Mouse (Mus musculus) T-cell, adult 2 months (primary cell): ENCODE data around the gene Iapp.
"Not testable (repeated sequence)": the region's sequence is repeated elsewhere in the genome, so short reads cannot be mapped to it uniquely, and the experiment has no call there.

Experiments used
- DNase-seq: peaks from one replicate; pipeline ENCODE4 v3.0.0; 2022; ENCODE audit warnings: low spot score

Gene Iapp

GRCm38 (mm10) chr6:142298098-142298497 is at the start of gene Iapp:
Iapp (plus strand) TSS chr6:142298423.
- DNase-seq: no peak

DNA sequence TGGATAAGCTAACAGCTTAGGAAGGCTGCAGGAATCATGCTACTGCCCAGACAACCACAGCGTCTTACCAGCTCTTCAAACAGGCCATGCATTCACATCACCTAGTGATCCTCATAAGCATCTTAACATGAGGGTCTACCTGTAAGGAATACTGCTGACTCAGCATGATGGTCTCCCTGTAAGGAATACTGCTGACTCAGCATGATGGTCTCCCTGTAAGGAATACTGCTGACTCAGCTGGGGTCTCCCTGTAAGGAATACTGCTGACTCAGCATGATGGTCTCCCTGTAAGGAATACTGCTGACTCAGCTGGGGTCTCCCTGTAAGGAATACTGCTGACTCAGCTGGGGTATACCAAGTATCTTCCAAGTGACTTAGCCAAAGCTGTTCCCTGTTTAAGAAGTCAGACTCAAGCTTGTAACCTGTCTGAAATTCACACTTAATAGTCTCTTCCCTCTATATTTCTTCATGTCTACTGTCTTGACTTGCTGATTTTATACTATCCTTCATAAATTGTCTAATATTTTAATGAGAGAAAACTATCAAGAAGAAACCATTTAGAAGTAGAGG is 47.4 kb upstream of the Iapp start:
- not testable (repeated sequence) for DNase-seq

GRCm38 (mm10) chr6:142275721-142276442 is 22.3 kb upstream of the Iapp start:
- no peak for DNase-seq

- DNase-seq: no peak
Measured at GRCm38 (mm10) chr6:142289413-142290118, 8.7 kb upstream of the Iapp start.

DNA sequence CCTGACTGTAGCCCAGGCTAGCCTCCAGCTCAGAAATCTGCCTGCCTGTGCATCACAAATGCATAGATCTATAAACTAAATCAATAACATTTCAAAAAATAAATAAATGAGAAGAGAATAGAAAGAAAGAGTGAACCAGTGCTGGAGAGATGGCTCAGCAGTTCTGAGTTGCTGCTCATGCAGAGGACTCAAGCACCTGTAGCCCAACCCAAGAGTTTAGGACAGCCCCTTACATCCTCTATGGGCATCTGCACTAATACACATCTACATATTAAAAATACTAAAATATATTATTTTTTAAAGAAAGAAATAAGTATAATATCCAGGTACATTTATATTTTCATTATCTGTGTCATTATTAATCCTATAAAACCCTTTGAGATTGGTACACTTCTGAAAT is 6.9 kb downstream of the Iapp start:
- DNase-seq: no peak

DNA sequence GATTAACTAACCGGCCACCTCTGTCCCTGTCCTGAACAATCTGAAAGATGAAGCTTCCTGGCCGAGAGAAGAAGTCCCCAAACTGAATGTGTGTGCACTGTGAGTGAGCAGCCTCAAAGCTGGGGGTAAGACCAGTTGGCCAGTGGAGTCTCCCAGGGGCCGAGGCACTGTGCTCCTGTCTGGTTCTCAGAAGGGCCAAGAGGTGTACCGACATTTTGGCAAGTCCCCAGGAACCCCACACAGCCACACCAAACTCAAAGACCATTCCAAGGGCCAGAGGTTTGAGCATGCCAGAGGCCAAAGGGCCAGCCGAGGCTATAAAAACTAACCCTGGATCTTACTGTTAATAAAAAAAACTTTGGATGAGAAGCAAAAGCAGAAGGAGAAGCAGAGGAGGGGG is 16.1 kb downstream of the Iapp start:
- DNase-seq: no peak

- no peak for DNase-seq
Measured at GRCm38 (mm10) chr6:142317106-142317505, 18.9 kb downstream of the Iapp start.

GRCm38 (mm10) chr6:142322881-142323280 is 24.7 kb downstream of the Iapp start, which contains the start of gene Slco1a5:
Slco1a5 (minus strand) TSS chr6:142322981.
- no peak for DNase-seq

- no peak for DNase-seq
Measured at GRCm38 (mm10) chr6:142326598-142326997, 28.4 kb downstream of the Iapp start.

DNA sequence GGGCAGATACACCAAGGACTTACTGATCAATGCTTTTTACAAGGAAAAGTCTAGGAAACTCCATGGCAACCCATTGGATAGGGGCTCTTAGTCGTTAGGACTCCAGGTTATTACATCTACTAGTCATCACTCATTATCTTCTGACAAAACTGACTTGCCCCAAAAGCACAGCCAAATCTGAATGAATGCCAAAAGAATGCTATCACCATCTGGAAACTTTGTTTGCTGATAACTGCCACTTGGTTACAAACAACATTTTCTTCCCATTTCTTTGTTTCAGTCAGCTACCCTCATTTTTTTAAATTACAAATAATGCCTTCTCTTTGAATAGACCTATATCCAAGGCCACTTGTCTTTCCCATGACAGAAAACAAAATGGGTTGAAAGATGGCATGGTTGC is 31.0 kb downstream of the Iapp start:
- DNase-seq: no peak

DNA sequence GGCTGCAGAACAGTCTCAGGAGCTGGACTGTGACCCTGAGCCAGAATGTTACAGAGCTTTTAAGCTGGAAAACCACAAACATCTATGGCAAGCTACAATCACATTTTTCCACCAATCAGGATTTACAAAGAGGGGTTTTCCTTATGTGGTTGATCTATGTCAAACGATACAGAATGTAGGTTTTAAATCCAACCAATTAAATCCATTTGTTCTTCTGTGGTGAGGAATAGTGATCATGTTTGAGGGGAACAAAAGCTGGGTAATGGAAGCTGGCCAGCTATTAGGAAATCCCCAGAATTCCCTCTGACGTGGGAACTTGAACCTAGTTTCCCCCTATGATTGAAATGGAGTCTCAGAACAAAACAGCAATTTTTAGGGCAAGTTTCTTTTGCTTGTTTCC is 40.7 kb downstream of the Iapp start:
- DNase-seq: no peak

GRCm38 (mm10) chr6:142339576-142339975 is 41.4 kb downstream of the Iapp start:
- DNase-seq: no peak

DNA sequence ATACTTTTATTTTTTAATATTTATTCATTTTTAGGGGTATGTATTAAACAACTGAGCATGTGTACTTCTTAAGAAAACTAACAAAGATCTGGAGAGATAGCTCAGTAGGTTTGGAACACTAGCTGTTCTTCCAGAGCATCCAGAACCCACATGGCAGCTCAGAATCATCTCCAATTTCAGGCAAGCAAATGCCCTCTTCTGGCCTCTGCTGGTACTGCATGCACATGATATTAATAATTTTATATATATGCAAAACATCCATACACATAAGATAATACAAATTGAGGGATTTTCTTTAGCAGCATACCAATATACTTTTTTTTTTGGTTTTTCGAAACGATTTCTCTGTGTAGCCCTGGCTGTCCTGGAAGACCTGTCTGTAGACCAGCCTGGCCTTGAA is 45.3 kb downstream of the Iapp start:
- DNase-seq: peak; percentile 37

GRCm38 (mm10) chr6:142345440-142346038 is 47.3 kb downstream of the Iapp start, which contains the start of gene Pyroxd1:
Pyroxd1 (plus strand) TSS chr6:142345654.
- DNase-seq: peak; percentile 87

DNA sequence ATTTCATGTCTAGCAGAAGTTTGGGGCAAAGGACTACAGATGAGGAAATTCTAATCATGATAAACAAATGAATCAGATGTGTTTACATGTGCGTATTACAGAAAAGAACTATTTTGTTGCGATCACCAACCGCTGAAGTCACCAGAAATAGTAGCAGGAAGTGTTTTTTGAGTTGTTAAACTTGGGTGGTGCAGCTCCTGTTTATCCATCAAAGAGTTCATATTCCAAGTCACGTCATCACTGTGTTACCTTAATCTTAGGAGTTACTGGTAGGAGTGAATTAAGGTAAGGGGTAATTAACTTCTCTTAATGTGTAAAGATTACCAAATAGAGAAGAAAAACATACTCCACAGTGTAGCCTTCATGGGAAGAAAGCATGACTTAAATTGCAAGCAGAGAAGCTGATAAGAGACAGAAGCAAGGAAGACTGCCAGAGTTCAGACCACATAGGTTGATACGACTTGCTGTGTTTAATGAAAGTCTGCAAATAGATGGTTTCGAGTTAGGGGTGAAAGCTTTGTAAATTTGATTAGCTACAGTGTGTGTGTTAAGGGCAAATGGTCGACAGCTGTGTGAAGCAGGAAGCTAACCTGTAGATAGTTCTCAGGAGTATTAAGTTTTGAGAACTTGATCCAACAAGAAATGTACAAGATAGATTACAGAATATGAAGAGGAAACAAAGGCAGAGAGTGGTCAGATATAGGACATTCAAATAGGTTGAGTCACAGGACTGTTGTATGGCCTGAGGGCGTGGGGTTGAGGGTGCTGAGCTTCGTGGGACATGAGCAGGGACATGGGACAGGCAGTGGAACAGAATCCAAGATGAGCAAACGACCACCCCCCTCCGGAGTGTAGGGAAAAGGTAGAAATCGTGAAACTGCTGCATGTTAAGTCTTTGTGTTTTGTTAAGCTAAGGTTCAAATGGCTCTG is 48.2 kb downstream of the Iapp start:
- peak; percentile 6 for DNase-seq

GRCm38 (mm10) chr6:142347431-142348385 is 49.5 kb downstream of the Iapp start:
- DNase-seq: no peak

DNA sequence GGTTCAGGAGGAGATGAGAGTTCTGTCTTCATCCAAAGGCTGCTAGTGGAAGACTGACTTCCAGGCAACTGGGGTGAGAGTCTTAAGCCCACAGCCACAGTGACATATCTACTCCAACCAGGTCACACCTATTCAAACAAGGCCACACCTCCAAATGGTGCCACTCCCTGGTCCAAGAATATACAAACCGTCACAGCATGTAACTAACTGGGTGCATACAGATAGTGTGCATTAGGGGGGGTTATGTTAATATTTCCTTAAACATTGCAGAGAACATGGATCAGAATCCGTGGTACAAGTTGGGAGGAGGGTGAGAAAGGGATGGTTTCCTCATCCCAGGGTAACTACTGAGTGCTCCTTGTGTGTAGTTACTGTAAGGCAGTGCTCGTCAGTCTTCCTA is 53.9 kb downstream of the Iapp start:
- not testable (repeated sequence) for DNase-seq
